Mouse (Mus musculus) telencephalon, adult 2 months (tissue): ENCODE measurements around the gene Elavl3.
A peak's percentile ranks its signal among the peaks of the same experiment; 100 is the strongest.
"Not testable (repeated sequence)": the region's sequence is repeated elsewhere in the genome, so short reads cannot be mapped to it uniquely, and the experiment has no call there.

Experiments
- DNase-seq: peaks from one replicate; pipeline ENCODE4 v3.0.0-alpha.2; 2011; ENCODE audit warnings: low read depth, low spot score

The Elavl3 gene

GRCm38 (mm10) chr9:22051958-22052254 lies at the start of gene Elavl3:
Gene Elavl3 (minus strand): TSS chr9:22052023.
- DNase-seq = no peak

- no peak for DNase-seq
Observed at GRCm38 (mm10) chr9:22099922-22100321, 48.1 kb upstream of the Elavl3 start.

- DNase-seq = no peak
Observed at GRCm38 (mm10) chr9:22098993-22099696, 47.3 kb upstream of the Elavl3 start, which contains the start of gene Cnn1. Gene Cnn1 (plus strand): TSS chr9:22099216.

- no peak for DNase-seq
Observed at GRCm38 (mm10) chr9:22095854-22096307, 44.1 kb upstream of the Elavl3 start.

GRCm38 (mm10) chr9:22092746-22093145 lies 40.9 kb upstream of the Elavl3 start:
- no peak for DNase-seq

GRCm38 (mm10) chr9:22089986-22090385 lies 38.2 kb upstream of the Elavl3 start:
- DNase-seq = no peak

GRCm38 (mm10) chr9:22089281-22089680 lies 37.5 kb upstream of the Elavl3 start:
- no peak for DNase-seq

GRCm38 (mm10) chr9:22087034-22087618 lies 35.3 kb upstream of the Elavl3 start:
- no peak for DNase-seq

GRCm38 (mm10) chr9:22086012-22086411 lies 34.2 kb upstream of the Elavl3 start:
- DNase-seq = no peak

- peak; percentile 97 for DNase-seq
Observed at GRCm38 (mm10) chr9:22085022-22085834, 33.4 kb upstream of the Elavl3 start, which contains the start of gene Ecsit. Gene Ecsit (minus strand): TSS chr9:22085438.

GRCm38 (mm10) chr9:22084667-22085021 lies 32.8 kb upstream of the Elavl3 start:
- DNase-seq = no peak

GRCm38 (mm10) chr9:22076223-22076622 lies 24.4 kb upstream of the Elavl3 start:
- no peak for DNase-seq

- DNase-seq = not testable (repeated sequence)
Observed at GRCm38 (mm10) chr9:22075778-22076177, 24.0 kb upstream of the Elavl3 start.

GRCm38 (mm10) chr9:22072276-22072675 lies 20.5 kb upstream of the Elavl3 start:
- DNase-seq = no peak

- peak; percentile 96 for DNase-seq
Observed at GRCm38 (mm10) chr9:22070791-22071573, 19.2 kb upstream of the Elavl3 start, which contains the start of the genes Gm49318 and Zfp653. Gene Gm49318 (minus strand): TSS chr9:22071259. Gene Zfp653 (minus strand): TSS chr9:22071376.

- DNase-seq = no peak
Observed at GRCm38 (mm10) chr9:22069881-22070553, 18.2 kb upstream of the Elavl3 start.

- no peak for DNase-seq
Observed at GRCm38 (mm10) chr9:22067195-22067594, 15.4 kb upstream of the Elavl3 start.

- no peak for DNase-seq
Observed at GRCm38 (mm10) chr9:22066433-22066832, 14.6 kb upstream of the Elavl3 start.

GRCm38 (mm10) chr9:22065642-22066041 lies 13.8 kb upstream of the Elavl3 start:
- DNase-seq = no peak

- DNase-seq = no peak
Observed at GRCm38 (mm10) chr9:22064341-22064740, 12.5 kb upstream of the Elavl3 start.

- peak; percentile 75 for DNase-seq
Observed at GRCm38 (mm10) chr9:22061339-22061738, 9.5 kb upstream of the Elavl3 start.
